Mouse (Mus musculus): ENCODE results near the gene Grip1. TPM values are rescaled to one million over a fixed set of nuclear protein-coding genes. Genes with fewer than 3 reads are reported as not detected.

Grip1 gene
- polyA plus RNA-seq, 1 experiment = 5.0 TPM

- H3K27ac ChIP-seq (ENCODE audit: insufficient read depth, low read length) = no peak overlapping the region
- no peak for DNase-seq
- no peaks in the 10 kb centered on the region for H3K4me1 ChIP-seq (ENCODE audit: control insufficient read depth, insufficient read depth, low read length)
- WGBS = 73% methylated on average over 4 of the region's 4 CpGs
- TF ChIP-seq POLR2A (IDR thresholded peaks at IDR 0.05; ENCODE audit: borderline replicate concordance, insufficient read depth, low read length) = no peak
- no peak for TF ChIP-seq CTCF (IDR thresholded peaks at IDR 0.05; ENCODE audit: borderline replicate concordance, insufficient read depth, low read depth, low read length)
- no peak overlapping the region for H3K4me3 ChIP-seq (replicated peaks; ENCODE audit: insufficient read depth, low read depth, low read length)
- H3K27me3 ChIP-seq (ENCODE audit: control insufficient read depth, insufficient read depth, low read length) = no peaks in the 10 kb centered on the region
These were observed 479.2 kb downstream of the Grip1 start for GRCm38 (mm10) chr10:119932794-119933193.

GRCm38 (mm10) chr10:119933362-119933761 is 479.7 kb downstream of the Grip1 start:
- Histone ChIP-seq H3K4me1 (ENCODE audit: control insufficient read depth, insufficient read depth, low read length) (no peaks in the 10 kb centered on the region), H3K27me3 (ENCODE audit: control insufficient read depth, insufficient read depth, low read length) (no peaks in the 10 kb centered on the region), H3K27ac (ENCODE audit: insufficient read depth, low read length) (no peak overlapping the region), H3K4me3 (replicated peaks; ENCODE audit: insufficient read depth, low read depth, low read length) (no peak overlapping the region)
- 94% methylated on average over 5 of the region's 5 CpGs for WGBS
- no peak for DNase-seq
- TF ChIP-seq CTCF (IDR thresholded peaks at IDR 0.05; ENCODE audit: borderline replicate concordance, insufficient read depth, low read depth, low read length) (no peak), POLR2A (IDR thresholded peaks at IDR 0.05; ENCODE audit: borderline replicate concordance, insufficient read depth, low read length) (no peak)

GRCm38 (mm10) chr10:119935231-119935630 is 481.6 kb downstream of the Grip1 start:
- Histone ChIP-seq H3K27ac (ENCODE audit: insufficient read depth, low read length) (no peak overlapping the region), H3K27me3 (ENCODE audit: control insufficient read depth, insufficient read depth, low read length) (no peaks in the 10 kb centered on the region), H3K4me1 (ENCODE audit: control insufficient read depth, insufficient read depth, low read length) (no peaks in the 10 kb centered on the region), H3K4me3 (replicated peaks; ENCODE audit: insufficient read depth, low read depth, low read length) (no peak overlapping the region)
- DNase-seq = no peak
- TF ChIP-seq POLR2A (IDR thresholded peaks at IDR 0.05; ENCODE audit: borderline replicate concordance, insufficient read depth, low read length) (no peak), CTCF (IDR thresholded peaks at IDR 0.05; ENCODE audit: borderline replicate concordance, insufficient read depth, low read depth, low read length) (no peak)
- 74% methylated on average over 6 of the region's 6 CpGs for WGBS

- H3K27me3 ChIP-seq (ENCODE audit: control insufficient read depth, insufficient read depth, low read length) = no peaks in the 10 kb centered on the region
- TF ChIP-seq CTCF (IDR thresholded peaks at IDR 0.05; ENCODE audit: borderline replicate concordance, insufficient read depth, low read depth, low read length) = no peak
- no peak for TF ChIP-seq POLR2A (IDR thresholded peaks at IDR 0.05; ENCODE audit: borderline replicate concordance, insufficient read depth, low read length)
- H3K4me1 ChIP-seq (ENCODE audit: control insufficient read depth, insufficient read depth, low read length) = no peaks in the 10 kb centered on the region
- 59% methylated on average over 16 of the region's 16 CpGs for WGBS
- H3K27ac ChIP-seq (ENCODE audit: insufficient read depth, low read length) = no peak overlapping the region
- no peak for DNase-seq
- H3K4me3 ChIP-seq (replicated peaks; ENCODE audit: insufficient read depth, low read depth, low read length) = no peak overlapping the region
These were observed 483.9 kb downstream of the Grip1 start for GRCm38 (mm10) chr10:119937481-119937880.

GRCm38 (mm10) chr10:119943906-119944305 is 490.3 kb downstream of the Grip1 start:
- DNase-seq = no peak
- 46% methylated on average over 8 of the region's 8 CpGs for WGBS
- no peak overlapping the region for H3K4me3 ChIP-seq (replicated peaks; ENCODE audit: insufficient read depth, low read depth, low read length)

GRCm38 (mm10) chr10:119951460-119951859 is 497.8 kb downstream of the Grip1 start:
- H3K4me3 ChIP-seq (replicated peaks; ENCODE audit: insufficient read depth, low read depth, low read length) = no peak overlapping the region
- H3K27ac ChIP-seq (ENCODE audit: insufficient read depth, low read length) = no peak overlapping the region
- TF ChIP-seq POLR2A (IDR thresholded peaks at IDR 0.05; ENCODE audit: borderline replicate concordance, insufficient read depth, low read length) (no peak), CTCF (IDR thresholded peaks at IDR 0.05; ENCODE audit: borderline replicate concordance, insufficient read depth, low read depth, low read length) (no peak)
- H3K27me3 ChIP-seq (ENCODE audit: control insufficient read depth, insufficient read depth, low read length) = no peaks in the 10 kb centered on the region
- 79% methylated on average over 6 of the region's 6 CpGs for WGBS
- DNase-seq = no peak
- no peaks in the 10 kb centered on the region for H3K4me1 ChIP-seq (ENCODE audit: control insufficient read depth, insufficient read depth, low read length)

More at GRCm38 (mm10) chr10:119943906-119944305, 490.3 kb downstream of the Grip1 start:
- Histone ChIP-seq H3K4me1 (ENCODE audit: control insufficient read depth, insufficient read depth, low read length) (no peaks in the 10 kb centered on the region), H3K27me3 (ENCODE audit: control insufficient read depth, insufficient read depth, low read length) (no peaks in the 10 kb centered on the region), H3K27ac (ENCODE audit: insufficient read depth, low read length) (no peak overlapping the region)
- TF ChIP-seq CTCF (IDR thresholded peaks at IDR 0.05; ENCODE audit: borderline replicate concordance, insufficient read depth, low read depth, low read length) (no peak), POLR2A (IDR thresholded peaks at IDR 0.05; ENCODE audit: borderline replicate concordance, insufficient read depth, low read length) (no peak)

- no peak for DNase-seq
- 27% methylated on average over 17 of the region's 17 CpGs for WGBS
- TF ChIP-seq CTCF (IDR thresholded peaks at IDR 0.05; ENCODE audit: borderline replicate concordance, insufficient read depth, low read depth, low read length) = no peak
- no peak for TF ChIP-seq POLR2A (IDR thresholded peaks at IDR 0.05; ENCODE audit: borderline replicate concordance, insufficient read depth, low read length)
- H3K4me3 ChIP-seq (replicated peaks; ENCODE audit: insufficient read depth, low read depth, low read length) = no peak overlapping the region
- H3K27ac ChIP-seq (ENCODE audit: insufficient read depth, low read length) = no peak overlapping the region
- H3K4me1 ChIP-seq (ENCODE audit: control insufficient read depth, insufficient read depth, low read length) = no peaks in the 10 kb centered on the region
- H3K27me3 ChIP-seq (ENCODE audit: control insufficient read depth, insufficient read depth, low read length) = no peaks in the 10 kb centered on the region; the same call in 1 of the 2 replicates
These were observed 503.8 kb downstream of the Grip1 start for GRCm38 (mm10) chr10:119957260-119957955.

GRCm38 (mm10) chr10:119960915-119961314 is 507.3 kb downstream of the Grip1 start:
- no peak overlapping the region for H3K4me3 ChIP-seq (replicated peaks; ENCODE audit: insufficient read depth, low read depth, low read length)
- no peaks in the 10 kb centered on the region; the same call in 1 of the 2 replicates for H3K27me3 ChIP-seq (ENCODE audit: control insufficient read depth, insufficient read depth, low read length)
- no peak for DNase-seq
- TF ChIP-seq CTCF (IDR thresholded peaks at IDR 0.05; ENCODE audit: borderline replicate concordance, insufficient read depth, low read depth, low read length) (no peak), POLR2A (IDR thresholded peaks at IDR 0.05; ENCODE audit: borderline replicate concordance, insufficient read depth, low read length) (no peak)
- H3K4me1 ChIP-seq (ENCODE audit: control insufficient read depth, insufficient read depth, low read length) = no peaks in the 10 kb centered on the region
- H3K27ac ChIP-seq (ENCODE audit: insufficient read depth, low read length) = no peak overlapping the region
- WGBS = 81% methylated on average over 3 of the region's 3 CpGs
